Mouse (Mus musculus): Measurements from ENCODE around the gene Zc3hav1.
A peak's percentile ranks its signal among the peaks of the same experiment; 100 is the strongest.

The Zc3hav1 gene

DNA sequence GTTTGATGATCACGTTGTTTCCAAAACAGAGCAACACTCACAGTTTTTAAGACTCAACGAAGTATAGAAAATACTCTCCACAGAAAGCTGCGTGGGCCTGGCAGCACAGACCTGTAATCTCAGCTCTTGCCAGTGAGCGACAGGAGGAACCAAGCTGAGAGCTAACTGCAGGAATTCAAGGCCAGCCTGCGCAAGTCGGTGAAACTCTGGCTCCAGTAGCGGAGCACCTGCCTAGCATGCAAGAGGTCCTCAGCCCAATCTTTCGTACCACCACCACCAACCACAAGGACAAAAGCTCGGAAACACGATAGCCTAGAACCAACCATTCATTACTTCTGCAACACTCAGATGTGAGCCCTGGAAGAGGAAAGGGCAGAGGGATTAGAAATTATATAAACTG is 2.0 kb downstream of the Zc3hav1 start:
- peak; percentile 78 for DNase-seq (ENCODE audit: low read depth, low spot score)

DNA sequence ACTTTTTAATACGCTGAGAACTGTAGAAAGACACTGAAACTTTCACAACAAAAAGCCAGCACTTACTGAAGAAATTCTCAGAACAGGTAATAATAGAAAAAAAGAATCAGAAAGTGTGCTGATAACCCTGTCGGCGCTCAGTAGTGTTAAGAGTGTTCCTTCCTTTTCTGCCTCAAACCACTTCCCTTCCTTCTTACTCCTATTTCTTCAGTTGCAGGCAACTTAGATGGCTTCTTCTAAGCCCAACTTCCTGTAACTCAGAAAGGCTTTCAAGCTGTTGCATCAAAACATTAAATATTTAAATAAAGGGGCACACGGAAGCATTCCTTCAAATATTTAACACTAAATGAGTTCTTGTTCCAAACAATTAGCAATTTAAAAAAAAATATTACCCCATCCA is 2.5 kb downstream of the Zc3hav1 start:
- DNase-seq (ENCODE audit: low read depth, low spot score): peak; percentile 50

DNA sequence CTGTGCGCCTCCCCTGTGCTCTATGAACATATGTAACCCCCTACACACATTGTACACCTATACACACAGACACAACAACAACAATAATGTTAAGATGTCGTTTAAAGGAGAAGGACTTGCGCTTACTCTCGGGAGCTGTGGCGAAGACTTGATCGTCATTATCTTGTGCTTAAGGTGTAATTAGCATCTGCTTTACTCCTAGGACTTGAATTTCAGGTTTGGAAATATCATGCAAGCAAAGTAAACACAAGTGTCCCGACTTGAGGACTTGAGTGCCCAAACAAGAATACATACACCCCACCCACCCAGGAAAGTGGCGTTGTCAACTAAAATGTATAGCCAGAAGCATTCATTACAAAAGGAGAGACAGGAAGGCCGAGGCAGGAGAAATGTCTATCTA is 4.6 kb downstream of the Zc3hav1 start:
- DNase-seq (ENCODE audit: low read depth, low spot score): no peak

DNA sequence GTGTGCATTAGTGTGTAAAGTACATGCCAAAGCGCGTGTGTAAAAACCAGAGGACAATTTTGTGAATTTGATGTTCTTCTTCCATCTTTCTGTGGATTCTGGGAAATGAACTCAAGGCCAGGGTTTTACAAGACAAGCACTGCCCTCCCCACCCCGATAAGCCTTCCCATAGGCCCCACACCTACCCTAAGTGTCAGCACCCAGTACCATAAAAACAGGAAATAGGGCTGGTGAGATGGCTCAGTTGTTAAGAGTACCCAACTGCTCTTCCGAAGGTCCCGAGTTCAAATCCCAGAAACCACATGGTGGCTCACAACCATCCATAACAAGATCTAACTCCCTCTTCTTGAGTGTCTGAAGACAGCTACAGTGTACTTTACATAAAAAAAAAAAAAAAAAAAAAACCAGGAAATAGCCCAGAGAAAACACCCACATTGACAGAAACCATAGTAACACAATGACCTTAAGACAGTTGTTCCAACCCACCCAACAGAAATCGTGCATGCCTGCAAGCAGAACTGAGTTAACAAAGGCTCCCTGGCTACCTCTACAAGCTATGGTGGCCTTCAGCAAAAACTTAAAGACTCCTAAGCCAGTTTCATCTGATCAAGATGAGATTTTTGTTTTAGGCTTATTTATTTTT is 5.5 kb downstream of the Zc3hav1 start:
- DNase-seq (ENCODE audit: low read depth, low spot score): no peak

DNA sequence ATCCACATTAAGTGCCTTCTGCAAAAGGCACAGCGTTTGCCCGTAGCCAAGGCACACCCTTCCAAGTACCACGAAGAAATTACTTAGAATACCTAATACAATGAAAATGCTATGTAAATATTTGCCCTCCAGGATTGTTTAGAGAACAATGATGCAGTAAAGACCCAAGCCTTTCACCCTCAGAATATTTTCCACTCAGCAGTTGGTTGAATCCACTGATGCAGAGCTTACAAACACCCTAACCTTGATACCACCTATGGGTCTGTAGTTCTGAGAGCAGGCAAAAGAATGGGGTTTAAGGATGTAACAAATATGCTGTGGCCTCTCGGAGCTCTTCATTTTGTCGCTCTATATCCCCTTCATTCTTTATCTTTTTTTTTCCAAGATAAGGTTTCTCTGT is 6.5 kb downstream of the Zc3hav1 start:
- no peak for DNase-seq (ENCODE audit: low read depth, low spot score)

DNA sequence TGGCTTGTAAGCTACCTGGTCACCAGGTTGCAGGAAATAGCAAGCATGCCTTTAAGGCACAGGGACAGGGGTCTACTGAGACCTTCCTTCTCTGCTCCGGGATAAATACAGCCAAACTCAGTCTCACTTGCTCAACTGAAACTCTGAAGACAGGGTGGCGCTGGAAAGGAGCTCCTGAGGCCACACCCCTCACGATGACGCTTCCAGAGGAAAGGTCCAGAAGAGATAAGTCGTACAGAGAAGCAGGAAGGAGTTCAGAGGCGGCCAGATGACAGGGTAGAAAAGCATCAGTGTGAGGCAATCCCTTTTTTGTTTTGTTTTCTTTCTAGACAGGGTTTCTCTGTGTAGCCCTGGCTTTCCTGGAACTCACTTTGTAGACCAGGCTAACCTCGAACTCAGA is 8.6 kb downstream of the Zc3hav1 start:
- no peak for DNase-seq (ENCODE audit: low read depth, low spot score)

DNA sequence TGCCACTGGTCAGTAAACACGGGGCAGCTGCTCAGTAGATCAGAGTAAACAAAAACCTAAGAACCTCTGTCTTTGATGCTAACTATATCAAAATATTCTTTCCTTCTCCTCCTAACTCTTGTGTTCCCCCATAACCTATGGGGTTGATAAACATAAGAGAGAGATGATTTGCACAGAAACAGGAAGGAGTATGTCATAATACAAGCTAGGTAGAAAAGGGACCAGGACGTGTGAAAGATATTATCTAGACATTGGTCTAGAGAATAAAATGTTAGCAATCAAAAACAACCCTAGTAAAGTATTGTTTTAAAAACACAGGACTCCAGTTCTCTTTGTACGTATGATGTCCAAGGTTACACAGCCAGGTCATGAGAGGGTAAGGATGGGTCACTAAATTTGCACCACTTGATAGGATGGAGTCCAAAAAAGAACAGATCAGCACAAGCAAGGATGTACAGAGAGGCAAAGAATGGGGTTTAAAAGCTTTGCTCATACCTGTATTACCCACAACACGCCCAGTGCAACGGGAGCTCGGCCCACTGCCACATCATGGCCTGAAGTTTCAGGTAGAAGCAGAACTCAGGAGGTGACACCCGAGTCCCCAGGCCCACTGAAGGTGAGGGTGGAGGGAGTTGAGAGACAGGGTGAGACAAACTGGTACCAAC is 10.3 kb downstream of the Zc3hav1 start:
- DNase-seq (ENCODE audit: low read depth, low spot score): no peak

- no peak for DNase-seq (ENCODE audit: low read depth, low spot score)
Measured at GRCm38 (mm10) chr6:38343581-38343980, 10.8 kb downstream of the Zc3hav1 start.

DNA sequence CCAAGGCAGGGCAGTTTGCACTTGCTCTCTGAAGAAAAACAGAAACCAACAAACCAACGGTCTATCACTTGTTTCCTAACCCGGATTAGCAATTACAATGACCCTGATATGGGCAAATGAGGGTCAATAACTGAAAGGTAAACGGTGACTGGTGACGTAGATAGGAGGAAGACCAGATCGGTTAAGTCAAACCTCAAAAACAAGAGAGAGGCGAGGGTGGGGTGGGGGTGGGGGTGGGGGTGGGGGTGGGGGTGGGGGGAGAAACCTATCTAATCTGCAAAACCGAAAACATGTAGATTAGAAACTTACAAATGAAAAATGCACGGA is 11.8 kb downstream of the Zc3hav1 start:
- no peak for DNase-seq (ENCODE audit: low read depth, low spot score)

DNA sequence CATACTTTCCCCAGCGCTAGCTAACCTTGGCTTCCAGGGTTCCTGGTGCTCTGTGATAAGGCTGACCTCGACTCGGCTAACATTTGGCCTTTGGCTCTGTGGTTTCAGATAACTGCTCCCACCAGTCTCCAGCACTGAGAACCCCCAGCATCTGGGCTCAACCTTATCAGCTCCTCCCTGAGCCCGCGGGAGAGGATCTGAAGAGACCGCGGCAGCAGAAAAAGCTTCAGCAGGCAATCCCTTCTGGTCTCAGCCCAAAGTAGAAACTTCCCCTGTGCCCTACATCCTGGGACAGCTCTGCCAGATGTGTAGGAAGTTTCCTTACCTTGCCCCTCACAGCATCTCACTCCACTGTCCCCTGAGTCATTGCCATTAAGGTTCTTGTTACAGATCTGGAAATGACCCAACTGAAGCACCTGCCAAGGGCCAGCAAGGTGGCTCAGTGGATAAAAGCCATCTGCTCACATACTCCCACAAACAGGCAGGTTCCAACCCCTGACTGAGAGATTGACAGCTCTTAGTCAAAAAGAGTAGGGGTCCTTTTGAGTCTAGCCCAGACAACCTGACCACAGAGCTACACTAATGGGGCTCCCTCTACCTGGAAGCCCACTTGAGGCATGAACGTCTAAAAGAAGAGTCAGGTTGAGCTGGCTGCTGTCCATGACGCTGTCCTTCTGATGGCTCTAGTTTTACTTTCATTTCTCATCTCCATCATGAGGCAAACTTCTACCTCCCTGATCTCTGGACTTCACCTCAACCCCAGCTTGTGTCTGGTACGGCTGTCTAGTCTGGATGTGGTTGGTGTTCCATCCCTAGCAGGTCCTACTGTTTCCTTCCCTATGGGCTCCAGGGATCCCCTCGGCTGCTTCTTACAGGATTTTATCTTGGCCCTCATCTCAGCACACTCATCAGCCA is 12.4 kb downstream of the Zc3hav1 start:
- DNase-seq (ENCODE audit: low read depth, low spot score): peak; percentile 46

DNA sequence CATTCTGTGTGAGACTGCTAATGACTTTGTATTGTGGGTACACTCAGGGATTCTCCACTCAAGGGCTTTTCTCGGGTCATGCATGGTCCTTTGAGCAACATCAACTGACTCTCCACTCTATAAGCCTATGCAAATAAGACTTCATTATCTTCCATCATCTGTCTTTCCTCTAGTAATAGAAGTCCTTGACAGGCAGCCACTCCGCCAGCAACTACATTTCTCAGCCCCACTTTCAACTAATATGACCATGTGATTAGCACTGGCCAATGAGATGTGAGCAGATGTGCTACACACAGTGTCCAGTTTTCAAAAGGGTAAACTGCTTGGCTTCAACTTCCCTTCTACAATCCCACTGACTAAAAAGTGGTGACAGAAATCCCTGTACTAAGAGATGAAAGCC is 15.3 kb downstream of the Zc3hav1 start:
- no peak for DNase-seq (ENCODE audit: low read depth, low spot score)

DNA sequence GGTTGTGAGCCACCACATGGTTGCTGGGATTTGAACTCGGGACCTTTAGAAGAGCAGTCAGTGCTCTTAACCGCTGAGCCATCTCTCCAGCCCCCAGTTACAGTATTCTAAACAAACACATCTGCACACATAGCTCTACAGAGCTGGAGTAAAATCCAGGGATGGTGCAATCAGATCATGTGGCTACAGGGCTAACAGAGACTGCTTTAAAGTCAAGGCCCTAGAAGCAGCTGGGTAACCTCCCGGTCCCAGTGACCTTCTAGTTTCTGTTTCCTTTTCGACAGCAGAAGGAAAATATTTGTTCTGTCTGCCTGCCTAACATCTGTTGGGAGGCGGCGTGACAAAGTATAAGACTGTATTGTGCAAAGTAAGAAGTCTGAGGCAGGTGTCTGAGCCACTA is 16.5 kb downstream of the Zc3hav1 start:
- DNase-seq (ENCODE audit: low read depth, low spot score): no peak

- DNase-seq (ENCODE audit: low read depth, low spot score): peak; percentile 39
Measured at GRCm38 (mm10) chr6:38337166-38337705, 17.2 kb downstream of the Zc3hav1 start.

GRCm38 (mm10) chr6:38335264-38335663 is 19.1 kb downstream of the Zc3hav1 start:
- no peak for DNase-seq (ENCODE audit: low read depth, low spot score)

DNA sequence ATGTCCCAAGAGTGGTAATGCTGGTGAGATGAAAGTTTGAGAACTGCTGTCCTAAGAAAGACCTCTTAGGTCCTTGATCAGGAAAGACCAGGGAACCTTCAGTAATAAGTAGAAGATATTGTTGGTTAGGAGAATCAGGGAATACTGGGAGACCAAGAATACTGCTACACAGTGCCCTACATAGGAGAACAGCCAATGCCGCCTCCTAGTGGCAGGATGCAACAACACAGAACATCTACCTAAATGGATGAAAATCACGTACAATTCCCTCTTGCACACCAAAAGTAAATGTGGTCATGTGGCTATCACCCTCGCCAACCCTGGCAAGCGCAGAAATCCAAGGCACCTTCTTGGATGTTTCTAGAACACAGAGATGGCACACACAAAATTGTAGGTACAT is 27.8 kb downstream of the Zc3hav1 start:
- peak; percentile 38 for DNase-seq (ENCODE audit: low read depth, low spot score)

DNA sequence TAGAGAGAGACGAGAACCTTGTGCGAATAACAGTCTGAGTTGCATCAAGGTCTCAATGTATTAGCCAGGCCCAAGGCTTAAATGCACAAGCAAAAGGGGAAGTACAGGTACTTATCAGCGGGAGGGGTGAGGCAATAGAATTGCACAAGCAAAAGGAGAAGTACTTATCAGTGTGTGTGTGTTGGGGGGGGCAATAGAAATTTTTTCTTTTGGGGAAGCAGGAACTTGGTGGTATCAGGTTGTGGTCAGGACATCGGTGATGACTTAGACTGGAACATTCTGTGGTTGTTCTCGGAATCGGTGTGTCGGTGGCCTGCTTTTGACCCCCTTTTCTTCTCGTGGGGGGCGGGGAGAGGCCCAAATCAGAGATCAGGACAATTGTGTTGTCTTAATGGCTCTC is 33.8 kb downstream of the Zc3hav1 start:
- peak; percentile 35 for DNase-seq (ENCODE audit: low read depth, low spot score)

DNA sequence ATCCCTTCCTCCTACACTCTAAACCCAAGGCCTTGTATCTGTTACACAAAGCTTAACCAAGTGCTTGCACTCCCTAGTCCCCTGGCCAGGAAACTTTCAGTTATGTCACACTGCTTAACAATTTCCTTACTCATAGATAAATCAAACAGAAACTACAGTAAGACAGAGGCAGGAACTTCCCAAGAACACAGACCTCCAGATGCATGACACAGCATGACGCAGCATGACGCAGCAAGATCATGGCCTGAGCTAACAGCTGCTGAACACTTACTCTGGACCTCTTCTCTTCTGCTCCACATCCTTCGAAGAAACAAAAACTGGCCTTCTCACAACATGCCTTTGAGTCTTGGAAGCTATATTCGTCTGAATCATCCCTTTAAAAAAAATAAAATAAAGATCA is 38.4 kb downstream of the Zc3hav1 start:
- no peak for DNase-seq (ENCODE audit: low read depth, low spot score)

- no peak for DNase-seq (ENCODE audit: low read depth, low spot score)
Measured at GRCm38 (mm10) chr6:38309741-38310140, 44.7 kb downstream of the Zc3hav1 start.

DNA sequence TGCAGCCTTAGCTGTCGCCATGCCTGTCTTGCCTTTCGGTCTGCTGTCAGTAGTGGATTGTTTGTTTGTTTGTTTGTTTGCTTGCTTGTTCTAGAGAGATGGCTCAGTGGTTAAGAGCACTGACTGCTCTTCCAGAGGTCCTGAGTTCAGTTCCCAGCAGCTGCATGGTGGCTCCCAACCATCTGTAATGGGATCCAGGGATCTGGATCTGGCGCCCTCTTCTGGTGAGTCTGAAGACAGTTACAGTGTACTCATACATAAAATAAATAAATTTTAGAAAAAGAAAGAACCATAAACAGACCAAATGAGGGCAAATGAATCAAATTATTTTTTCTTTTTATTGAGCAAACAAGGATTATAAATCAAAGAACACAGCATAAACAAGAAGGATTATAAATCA is 49.4 kb downstream of the Zc3hav1 start:
- peak; percentile 20 for DNase-seq (ENCODE audit: low read depth, low spot score)

GRCm38 (mm10) chr6:38298761-38299401 is 55.5 kb downstream of the Zc3hav1 start, which contains the start of gene Zc3hav1l:
Zc3hav1l (minus strand) TSS chr6:38299259.
- DNase-seq (ENCODE audit: low read depth, low spot score): peak; percentile 80

- peak; percentile 37 for DNase-seq (ENCODE audit: low read depth, low spot score)
Measured at GRCm38 (mm10) chr6:38298246-38298635, 56.2 kb downstream of the Zc3hav1 start.
